Mouse (Mus musculus) thymus, adult 2 months (tissue): ENCODE measurements around the gene Krtap1-3.

Experiments used
- CTCF ChIP-seq: fragments of 200-500 bp; IDR thresholded peaks from 2 replicates; pipeline ENCODE4 v1.5.1; 2012; ENCODE audit warnings: mild to moderate bottlenecking, control low read depth, low read length, moderate library complexity, borderline replicate concordance; ENCODE audit not compliant: control insufficient read depth, poor library complexity, insufficient read depth; ENCODE audit errors: extremely low read depth
- POLR2A ChIP-seq: fragments of 200-500 bp; IDR thresholded peaks from 2 replicates; pipeline ENCODE4 v1.6.1; 2012; ENCODE audit warnings: mild to moderate bottlenecking, low read length, control low read depth, moderate library complexity; ENCODE audit not compliant: control insufficient read depth, poor library complexity, insufficient read depth; ENCODE audit errors: extremely low read depth

DNA sequence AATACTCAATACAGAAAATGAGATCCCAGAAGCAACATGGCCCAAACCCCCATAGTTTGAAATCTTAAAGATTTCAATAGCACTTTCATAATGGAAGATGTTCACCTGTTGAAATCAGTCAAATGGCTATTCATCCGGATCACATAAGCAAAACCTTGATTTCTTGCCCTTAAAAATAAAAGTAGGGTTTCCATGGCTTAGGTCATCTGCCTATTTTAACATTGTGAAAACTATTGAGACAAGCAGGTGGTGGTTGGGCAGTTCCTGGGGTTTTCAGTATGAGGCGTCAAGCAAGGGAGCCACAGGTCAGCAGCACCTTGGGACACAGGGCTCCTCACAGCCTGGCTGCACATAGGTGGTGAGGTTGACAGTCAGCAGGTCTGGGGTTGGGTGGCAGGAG is 34.9 kb downstream of the Krtap1-3 start:
- TF ChIP-seq CTCF, result no peak
- TF ChIP-seq POLR2A, result no peak
